Mouse (Mus musculus) embryonic facial prominence, embryonic 14.5 days (tissue): ENCODE data around the gene Ptprh. TPM values are rescaled to one million over a fixed set of nuclear protein-coding genes. Genes with fewer than 3 reads are reported as not detected.
"Not testable (repeated sequence)": the region's sequence is repeated elsewhere in the genome, so short reads cannot be mapped to it uniquely, and the experiment has no call there.

ENCODE experiments used
- ATAC-seq: fragments of 200-750 bp; cut with Nextera tagmentation; 2 replicates; pipeline ENCODE4 v1.8.0; 2017; ENCODE audit warnings: low read depth, moderate number of reproducible peaks, moderate TSS enrichment
- DNase-seq: peaks from one replicate; pipeline ENCODE4 v3.0.0-alpha.2; 2015; ENCODE audit warnings: low spot score
- H3K27ac ChIP-seq: fragments of 300-500 bp; sonication (generic); replicated peaks from 2 replicates; pipeline ENCODE4 v1.5.1; 2014; ENCODE audit warnings: low read depth, mild to moderate bottlenecking, low read length, moderate library complexity
- H3K27me3 ChIP-seq: fragments of 300-500 bp; sonication (generic); replicated peaks from 2 replicates; pipeline ENCODE4 v1.6.1; 2014; ENCODE audit warnings: low read length; ENCODE audit not compliant: control insufficient read depth, insufficient read depth
- H3K36me3 ChIP-seq: fragments of 300-500 bp; sonication (generic); 2 replicates; pipeline ENCODE4 v1.6.1; 2014; ENCODE audit warnings: low read length, mixed read lengths; ENCODE audit not compliant: control insufficient read depth, insufficient read depth
- H3K4me1 ChIP-seq: fragments of 300-500 bp; sonication (generic); 2 replicates; pipeline ENCODE4 v1.6.1; 2014; ENCODE audit warnings: antibody characterized with exemption, low read length; ENCODE audit not compliant: control insufficient read depth, insufficient read depth
- H3K4me2 ChIP-seq: fragments of 300-500 bp; sonication (generic); 2 replicates; pipeline ENCODE4 v1.6.1; 2014; ENCODE audit warnings: low read depth, mild to moderate bottlenecking, low read length, moderate library complexity, mixed read lengths
- H3K4me3 ChIP-seq: fragments of 300-500 bp; sonication (generic); 2 replicates; pipeline ENCODE4 v1.5.1; 2014; ENCODE audit warnings: low read depth, mild to moderate bottlenecking, low read length
- H3K9ac ChIP-seq: fragments of 300-500 bp; sonication (generic); 2 replicates; pipeline ENCODE4 v1.6.1; 2014; ENCODE audit warnings: low read depth, mild to moderate bottlenecking, low read length, moderate library complexity, mixed read lengths
- H3K9me3 ChIP-seq: fragments of 300-500 bp; sonication (generic); 2 replicates; pipeline ENCODE4 v1.6.1; 2016; ENCODE audit warnings: low read length; ENCODE audit not compliant: control insufficient read depth
- WGBS: fragments of 180-500 bp; shearing (Covaris S2); extraction: QIAGEN DNeasy Blood & Tissue Kit; methylation state at CpG from one replicate; pipeline ENCODE4 v1.1.7; 2014; 5-methylcytosine and 5-hydroxymethylcytosine counted together
- polyA plus RNA-seq: library from polyadenylated mRNA; unstranded; fragments of >200 nt; fragmentation: Nextera tagmentation; extraction: Ambion mirVana; gene quantifications from 2 replicates; pipeline ENCODE4 v1.2.1, GENCODE M21; 2014

Ptprh gene
- polyA plus RNA-seq, 1 experiment from 2014 or later: not detected

GRCm38 (mm10) chr7:4613740-4614403 lies 10.0 kb upstream of the Ptprh start:
- no peaks in the 10 kb centered on the region for H3K27me3 ChIP-seq
- ATAC-seq: no peak
- H3K4me1 ChIP-seq: no peaks in the 10 kb centered on the region
- no peak overlapping the region for H3K9ac ChIP-seq
- no peak overlapping the region for H3K27ac ChIP-seq
- H3K4me3 ChIP-seq: no peak overlapping the region
- 72% methylated on average over 14 of the region's 14 CpGs for WGBS
- no peak for DNase-seq
- no peaks in the 10 kb centered on the region for H3K36me3 ChIP-seq
- H3K9me3 ChIP-seq: no peaks in the 10 kb centered on the region
- H3K4me2 ChIP-seq: no peak overlapping the region

- Histone ChIP-seq H3K9ac (no peak overlapping the region), H3K4me3 (no peak overlapping the region), H3K36me3 (no peaks in the 10 kb centered on the region), H3K9me3 (no peaks in the 10 kb centered on the region), H3K27ac (no peak overlapping the region), H3K4me1 (no peaks in the 10 kb centered on the region), H3K27me3 (no peaks in the 10 kb centered on the region), H3K4me2 (no peak overlapping the region)
- WGBS: 65% methylated on average over 1 of the region's 1 CpGs
- no peak for DNase-seq
- ATAC-seq: no peak
Measured at GRCm38 (mm10) chr7:4612956-4613355, 9.1 kb upstream of the Ptprh start.

GRCm38 (mm10) chr7:4612386-4612785 lies 8.5 kb upstream of the Ptprh start:
- WGBS: 59% methylated on average over 8 of the region's 8 CpGs
- Histone ChIP-seq H3K9me3 (no peaks in the 10 kb centered on the region), H3K9ac (no peak overlapping the region), H3K36me3 (no peaks in the 10 kb centered on the region), H3K4me2 (no peak overlapping the region), H3K27me3 (no peaks in the 10 kb centered on the region), H3K4me1 (no peaks in the 10 kb centered on the region), H3K27ac (no peak overlapping the region), H3K4me3 (no peak overlapping the region)
- DNase-seq (no peak), ATAC-seq (no peak)

GRCm38 (mm10) chr7:4611921-4612341 lies 8.1 kb upstream of the Ptprh start:
- no peak overlapping the region for H3K27ac ChIP-seq
- H3K36me3 ChIP-seq: no peaks in the 10 kb centered on the region
- no peak overlapping the region for H3K4me2 ChIP-seq
- WGBS: 76% methylated on average over 12 of the region's 12 CpGs
- no peaks in the 10 kb centered on the region for H3K9me3 ChIP-seq
- no peak overlapping the region for H3K4me3 ChIP-seq
- DNase-seq (no peak), ATAC-seq (no peak)
- H3K4me1 ChIP-seq: no peaks in the 10 kb centered on the region
- no peaks in the 10 kb centered on the region for H3K27me3 ChIP-seq
- H3K9ac ChIP-seq: no peak overlapping the region

GRCm38 (mm10) chr7:4611511-4611910 lies 7.7 kb upstream of the Ptprh start:
- WGBS: 82% methylated on average over 11 of the region's 12 CpGs

GRCm38 (mm10) chr7:4608002-4608401 lies 4.2 kb upstream of the Ptprh start:
- no peak overlapping the region for H3K9ac ChIP-seq
- no peak overlapping the region for H3K4me2 ChIP-seq
- DNase-seq: no peak
- H3K36me3 ChIP-seq: no peaks in the 10 kb centered on the region
- no peak for ATAC-seq
- no peaks in the 10 kb centered on the region for H3K27me3 ChIP-seq
- H3K4me1 ChIP-seq: no peaks in the 10 kb centered on the region
- WGBS: 65% methylated on average over 5 of the region's 5 CpGs
- H3K4me3 ChIP-seq: no peak overlapping the region
- no peaks in the 10 kb centered on the region for H3K9me3 ChIP-seq
- H3K27ac ChIP-seq: no peak overlapping the region

More at GRCm38 (mm10) chr7:4611511-4611910, 7.7 kb upstream of the Ptprh start:
- no peaks in the 10 kb centered on the region for H3K9me3 ChIP-seq
- H3K27me3 ChIP-seq: no peaks in the 10 kb centered on the region
- H3K27ac ChIP-seq: no peak overlapping the region
- H3K4me2 ChIP-seq: no peak overlapping the region
- ATAC-seq (no peak), DNase-seq (no peak)
- no peak overlapping the region for H3K4me3 ChIP-seq
- no peak overlapping the region for H3K9ac ChIP-seq
- no peaks in the 10 kb centered on the region for H3K4me1 ChIP-seq
- no peaks in the 10 kb centered on the region for H3K36me3 ChIP-seq

GRCm38 (mm10) chr7:4602969-4603368 lies 872 bp downstream of the Ptprh start:
- no peak for DNase-seq
- H3K4me2 ChIP-seq: no peak overlapping the region
- 81% methylated on average over 6 of the region's 6 CpGs for WGBS
- no peak overlapping the region for H3K9ac ChIP-seq
- H3K27ac ChIP-seq: no peak overlapping the region
- H3K4me1 ChIP-seq: no peaks in the 10 kb centered on the region
- H3K27me3 ChIP-seq: no peaks in the 10 kb centered on the region
- H3K36me3 ChIP-seq: no peaks in the 10 kb centered on the region
- H3K4me3 ChIP-seq: no peak overlapping the region
- ATAC-seq: no peak
- no peaks in the 10 kb centered on the region for H3K9me3 ChIP-seq

- H3K27ac ChIP-seq, H3K9me3 ChIP-seq, H3K9ac ChIP-seq, H3K27me3 ChIP-seq, ATAC-seq, H3K36me3 ChIP-seq, H3K4me2 ChIP-seq, H3K4me1 ChIP-seq, H3K4me3 ChIP-seq, DNase-seq: not testable (repeated sequence)
- 59% methylated on average over 4 of the region's 4 CpGs for WGBS
Measured at GRCm38 (mm10) chr7:4597046-4597445, 6.8 kb downstream of the Ptprh start.

GRCm38 (mm10) chr7:4581481-4581880 lies 22.4 kb downstream of the Ptprh start:
- H3K36me3 ChIP-seq, H3K9ac ChIP-seq, DNase-seq, H3K4me2 ChIP-seq, H3K27ac ChIP-seq, ATAC-seq, H3K4me3 ChIP-seq, H3K27me3 ChIP-seq, H3K9me3 ChIP-seq, H3K4me1 ChIP-seq: not testable (repeated sequence)
- WGBS: 76% methylated on average over 3 of the region's 3 CpGs
